In genomic region chr8:128690056-128690455, GRCm38 (mm10) we compare ENCODE assay signal across 18 mouse cellular contexts. TPM values are rescaled to one million over a fixed set of nuclear protein-coding genes. Genes with fewer than 3 reads are reported as not detected.
DNase-seq lines count a peak whose midpoint lies in the region; ATAC-seq lines count a peak whose summit lies in the region.
"Had no signal": no experiment of that assay in that cellular context is flagged by ENCODE, and none has a peak within 500 bp of the region (broad histone marks: within the 10 kb centered on the region; RNA-seq: fewer than 3 reads in every experiment).

No protein-coding gene starts in this region.

- no peak overlapping the region for H3K9ac ChIP-seq in intestine, embryonic 15.5 days
- H3K9ac ChIP-seq in intestine, embryonic 16.5 days (ENCODE audit: low read depth, low read length), result no peak overlapping the region
- peak overlapping the region; percentile 20; the same call in 1 of the 2 replicates for H3K9ac ChIP-seq in liver, embryonic 16.5 days (ENCODE audit: low read depth, low read length)
- H3K9ac ChIP-seq: forebrain, postnatal 0 days; kidney, embryonic 15.5 days; lung, embryonic 14.5 days; midbrain, embryonic 13.5 days had no signal

- no peak overlapping the region for H3K27ac ChIP-seq in intestine, embryonic 15.5 days
- no peak overlapping the region for H3K27ac ChIP-seq in intestine, embryonic 16.5 days (ENCODE audit: low read length)
- H3K27ac ChIP-seq in liver, embryonic 16.5 days (ENCODE audit: low read length), result peak overlapping the region; percentile 70
- H3K27ac ChIP-seq: embryonic facial prominence, embryonic 10.5 days; hindbrain, embryonic 10.5 days; kidney, embryonic 15.5 days; limb, embryonic 10.5 days; midbrain, embryonic 13.5 days had no signal

- no peak for ATAC-seq in intestine, embryonic 15.5 days
- no peak for ATAC-seq in intestine, embryonic 16.5 days
- ATAC-seq in liver, embryonic 16.5 days (ENCODE audit: low read depth), result no peak
- no peak for ATAC-seq in monocyte, adult 5-6 weeks (replicated peaks; ENCODE audit: insufficient number of reproducible peaks, low FRiP score, low TSS enrichment, poor library complexity, severe bottlenecking)
- ATAC-seq: forebrain, postnatal 0 days; midbrain, embryonic 13.5 days had no signal

- peak; percentile 51 for DNase-seq in liver
- DNase-seq in lung, adult 18-20 months, result no peak
- no peak for DNase-seq in embryo, embryonic 11 days
- DNase-seq: cerebellum, postnatal 25 days; forebrain, postnatal 0 days; lung, embryonic 14.5 days; lung, postnatal 4 days; right cerebral cortex, postnatal 4 days; thymus, adult 18-20 months had no signal

- peaks cover 17% of the 10 kb centered on the region for H3K4me1 ChIP-seq in intestine, embryonic 15.5 days (replicated peaks)
- peaks cover 24% of the 10 kb centered on the region for H3K4me1 ChIP-seq in intestine, embryonic 16.5 days (ENCODE audit: control insufficient read depth, insufficient read depth, low read length)
- peaks cover 25% of the 10 kb centered on the region for H3K4me1 ChIP-seq in liver, embryonic 16.5 days (ENCODE audit: control insufficient read depth, low read depth, low read length)

- H3K4me3 ChIP-seq in intestine, embryonic 15.5 days (replicated peaks), result no peak overlapping the region
- H3K4me3 ChIP-seq in intestine, embryonic 16.5 days (ENCODE audit: low read length), result no peak overlapping the region
- H3K4me3 ChIP-seq in liver, embryonic 16.5 days (ENCODE audit: low read depth, low read length), result peak overlapping the region; percentile 11; the same call in 1 of the 2 replicates
- H3K4me3 ChIP-seq: embryonic facial prominence, embryonic 10.5 days; hindbrain, embryonic 10.5 days; kidney, embryonic 15.5 days; limb, embryonic 10.5 days; midbrain, embryonic 13.5 days had no signal

- peak overlapping the region; percentile 15; the same call in 1 of the 2 replicates for H3K4me2 ChIP-seq in intestine, embryonic 15.5 days (replicated peaks)
- no peak overlapping the region for H3K4me2 ChIP-seq in intestine, embryonic 16.5 days (ENCODE audit: low read depth, low read length)
- H3K4me2 ChIP-seq in liver, embryonic 16.5 days (ENCODE audit: low read depth, low read length), result peak overlapping the region; percentile 39
- H3K4me2 ChIP-seq: kidney, embryonic 15.5 days; lung, embryonic 14.5 days; midbrain, embryonic 13.5 days had no signal

- H3K36me3 ChIP-seq in intestine, embryonic 15.5 days, result no peaks in the 10 kb centered on the region
- no peaks in the 10 kb centered on the region; the same call in 1 of the 2 replicates for H3K36me3 ChIP-seq in intestine, embryonic 16.5 days (ENCODE audit: control insufficient read depth, insufficient read depth, low read length)
- H3K36me3 ChIP-seq in liver, embryonic 16.5 days (ENCODE audit: control insufficient read depth, insufficient read depth), result no peaks in the 10 kb centered on the region
- H3K36me3 ChIP-seq: embryonic facial prominence, embryonic 10.5 days; hindbrain, embryonic 10.5 days; kidney, embryonic 15.5 days; limb, embryonic 10.5 days; midbrain, embryonic 13.5 days had no signal

- H3K27me3 ChIP-seq in intestine, embryonic 15.5 days (replicated peaks), result no peaks in the 10 kb centered on the region
- no peaks in the 10 kb centered on the region for H3K27me3 ChIP-seq in intestine, embryonic 16.5 days (replicated peaks; ENCODE audit: control insufficient read depth, insufficient read depth, low read length)
- no peaks in the 10 kb centered on the region for H3K27me3 ChIP-seq in liver, embryonic 16.5 days (ENCODE audit: control insufficient read depth, insufficient read depth, low read depth, low read length)
- H3K27me3 ChIP-seq: kidney, embryonic 15.5 days; midbrain, embryonic 13.5 days had no signal

- H3K9me3 ChIP-seq in intestine, embryonic 15.5 days, result no peaks in the 10 kb centered on the region
- H3K9me3 ChIP-seq in intestine, embryonic 16.5 days (ENCODE audit: control insufficient read depth, low read length), result no peaks in the 10 kb centered on the region
- H3K9me3 ChIP-seq in liver, embryonic 16.5 days (replicated peaks; ENCODE audit: control insufficient read depth, low read length), result no peaks in the 10 kb centered on the region
- H3K9me3 ChIP-seq: embryonic facial prominence, embryonic 10.5 days; hindbrain, embryonic 10.5 days; kidney, embryonic 15.5 days; limb, embryonic 10.5 days; midbrain, embryonic 13.5 days had no signal

- WGBS in intestine, embryonic 15.5 days, result 76% methylated on average over 1 of the region's 1 CpGs
- 69% methylated on average over 1 of the region's 1 CpGs for WGBS in intestine, embryonic 16.5 days
- 85% methylated on average over 1 of the region's 1 CpGs for WGBS in liver, embryonic 16.5 days (ENCODE audit: insufficient replicate concordance)

RNA-seq across cellular contexts. Expression of gene Itgb1, which starts 4.6 kb away (rescaled TPM):
- 261 and 305 TPM in 2 replicates for polyA plus RNA-seq in intestine, embryonic 15.5 days (2015; fragmentation: Nextera tagmentation; extraction: Ambion mirVana)
- 219 and 235 TPM in 2 replicates for polyA plus RNA-seq in intestine, embryonic 16.5 days (2015; fragmentation: Nextera tagmentation; extraction: Ambion mirVana)
- 66.5 and 71.7 TPM in 2 replicates for polyA plus RNA-seq in liver, embryonic 16.5 days (2015; fragmentation: Nextera tagmentation; extraction: Ambion mirVana)
- total RNA-seq in monocyte, adult 5-6 weeks (2017), result 769 to 823 TPM (median 817 TPM) in 3 replicates
